ENCODE assay signal across 14 mouse cellular contexts in the genomic region with DNA sequence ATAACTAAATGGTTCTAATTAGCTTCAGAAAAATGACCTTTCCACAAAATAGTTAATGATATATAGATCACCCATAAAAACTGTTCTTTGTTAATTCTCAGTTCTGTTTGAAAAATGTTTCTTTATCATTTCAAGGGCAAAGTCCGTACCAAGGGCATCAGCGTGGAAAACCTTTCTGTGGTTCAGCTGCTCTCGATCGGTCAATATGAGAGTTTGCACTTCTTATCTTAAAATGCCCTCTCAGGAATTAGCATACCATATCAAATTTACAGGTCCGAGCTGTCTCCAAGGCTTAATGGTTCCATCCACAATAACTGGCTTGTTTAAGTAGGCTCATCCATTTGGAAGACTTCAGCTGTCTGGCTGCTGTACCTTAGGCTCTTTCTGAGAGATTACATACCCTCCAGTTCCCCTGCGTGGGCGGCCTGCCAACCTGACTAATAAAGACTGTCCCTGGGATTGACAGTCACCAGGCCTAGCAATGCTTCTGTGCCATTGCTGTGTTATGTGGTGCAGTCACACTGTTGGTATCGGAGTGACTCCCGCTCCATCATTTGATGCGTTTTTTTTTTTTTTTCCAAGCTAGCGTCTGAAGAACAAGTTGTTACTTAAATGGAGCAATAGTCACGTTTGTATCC. TPM values are rescaled to one million over a fixed set of nuclear protein-coding genes. Genes with fewer than 3 reads are reported as not detected.
DNase-seq lines count a peak whose midpoint lies in the region; ATAC-seq and TF ChIP-seq lines count a peak whose summit lies in the region.
"Had no signal": no experiment of that assay in that cellular context is flagged by ENCODE, and none has a peak within 500 bp of the region (broad histone marks: within the 10 kb centered on the region; RNA-seq: fewer than 3 reads in every experiment).

No protein-coding gene starts in this region.

- H3K27me3 ChIP-seq in heart, embryonic 12.5 days (replicated peaks), result no peaks in the 10 kb centered on the region
- no peaks in the 10 kb centered on the region for H3K27me3 ChIP-seq in liver, adult 2 months (ENCODE audit: control insufficient read depth, insufficient read depth, low read length)
- no peaks in the 10 kb centered on the region for H3K27me3 ChIP-seq in liver, embryonic 12.5 days (replicated peaks)
- H3K27me3 ChIP-seq in intestine, embryonic 16.5 days (replicated peaks; ENCODE audit: control insufficient read depth, insufficient read depth, low read length), result no peaks in the 10 kb centered on the region
- H3K27me3 ChIP-seq: lung, embryonic 15.5 days; midbrain, embryonic 12.5 days had no signal

- H3K36me3 ChIP-seq in heart, embryonic 12.5 days, result no peaks in the 10 kb centered on the region
- H3K36me3 ChIP-seq in liver, adult 2 months (ENCODE audit: control insufficient read depth, insufficient read depth, low read length), result no peaks in the 10 kb centered on the region
- H3K36me3 ChIP-seq in liver, embryonic 12.5 days, result no peaks in the 10 kb centered on the region
- no peaks in the 10 kb centered on the region for H3K36me3 ChIP-seq in intestine, embryonic 16.5 days (ENCODE audit: control insufficient read depth, insufficient read depth, low read length)
- H3K36me3 ChIP-seq: lung, embryonic 15.5 days; midbrain, embryonic 12.5 days had no signal

- no peak overlapping the region for H3K9ac ChIP-seq in heart, embryonic 12.5 days
- no peak overlapping the region for H3K9ac ChIP-seq in liver, adult 2 months (ENCODE audit: low read depth, low read length)
- H3K9ac ChIP-seq in liver, embryonic 12.5 days, result no peak overlapping the region
- no peak overlapping the region for H3K9ac ChIP-seq in intestine, embryonic 16.5 days (ENCODE audit: low read depth, low read length)
- H3K9ac ChIP-seq: lung, embryonic 15.5 days; midbrain, embryonic 12.5 days had no signal

- 32% methylated on average over 12 of the region's 12 CpGs for WGBS in heart, embryonic 12.5 days
- WGBS in liver, adult 2 months, result 46% methylated on average over 12 of the region's 12 CpGs
- WGBS in liver, embryonic 12.5 days (ENCODE audit: insufficient replicate concordance), result 69% methylated on average over 12 of the region's 12 CpGs
- WGBS in intestine, embryonic 16.5 days, result 56% methylated on average over 12 of the region's 12 CpGs

- no peak for TF ChIP-seq POLR2A in liver, adult 2 months (IDR thresholded peaks at IDR 0.05; ENCODE audit: extremely low read depth, insufficient read depth, low read length)

- peak overlapping the region; percentile 32; the same call in 1 of the 2 replicates for H3K27ac ChIP-seq in heart, embryonic 12.5 days (ENCODE audit: poor library complexity, severe bottlenecking)
- H3K27ac ChIP-seq in liver, adult 2 months (replicated peaks; ENCODE audit: insufficient read depth, low read depth, low read length), result no peak overlapping the region
- H3K27ac ChIP-seq in liver, embryonic 12.5 days, result no peak overlapping the region
- H3K27ac ChIP-seq in intestine, embryonic 16.5 days (ENCODE audit: low read length), result no peak overlapping the region
- H3K27ac ChIP-seq: lung, embryonic 15.5 days; midbrain, embryonic 12.5 days had no signal

- no peak overlapping the region for H3K4me3 ChIP-seq in heart, embryonic 12.5 days
- H3K4me3 ChIP-seq in liver, adult 2 months (ENCODE audit: insufficient read depth, low read depth, low read length), result no peak overlapping the region
- H3K4me3 ChIP-seq in liver, embryonic 12.5 days, result no peak overlapping the region
- no peak overlapping the region for H3K4me3 ChIP-seq in intestine, embryonic 16.5 days (ENCODE audit: low read length)
- H3K4me3 ChIP-seq: lung, embryonic 15.5 days; midbrain, embryonic 12.5 days had no signal

- H3K79me2 ChIP-seq in liver, adult 2 months (ENCODE audit: control insufficient read depth, insufficient read depth, low read length), result no peaks in the 10 kb centered on the region

- no peak overlapping the region for H3K4me2 ChIP-seq in heart, embryonic 12.5 days
- H3K4me2 ChIP-seq in liver, embryonic 12.5 days, result no peak overlapping the region
- no peak overlapping the region for H3K4me2 ChIP-seq in intestine, embryonic 16.5 days (ENCODE audit: low read depth, low read length)
- H3K4me2 ChIP-seq: lung, embryonic 15.5 days; midbrain, embryonic 12.5 days had no signal

- ATAC-seq in heart, embryonic 12.5 days (ENCODE audit: insufficient number of reproducible peaks, low FRiP score), result peak; percentile 69; the same call in 1 of the 2 replicates
- ATAC-seq in liver, embryonic 12.5 days, result no peak
- peak; percentile 82 for ATAC-seq in intestine, embryonic 16.5 days

- no peaks in the 10 kb centered on the region for H3K9me3 ChIP-seq in heart, embryonic 12.5 days (replicated peaks)
- no peaks in the 10 kb centered on the region for H3K9me3 ChIP-seq in liver, embryonic 12.5 days (replicated peaks)
- no peaks in the 10 kb centered on the region for H3K9me3 ChIP-seq in intestine, embryonic 16.5 days (ENCODE audit: control insufficient read depth, low read length)
- H3K9me3 ChIP-seq: lung, embryonic 15.5 days; midbrain, embryonic 12.5 days had no signal

- no peak for TF ChIP-seq CTCF in liver, adult 2 months (IDR thresholded peaks at IDR 0.05; ENCODE audit: low read depth, low read length)

- peaks cover 9% of the 10 kb centered on the region; the same call in 1 of the 2 replicates for H3K4me1 ChIP-seq in heart, embryonic 12.5 days (replicated peaks)
- H3K4me1 ChIP-seq in liver, adult 2 months (ENCODE audit: control insufficient read depth, insufficient read depth, low read length), result peaks cover 3% of the 10 kb centered on the region
- H3K4me1 ChIP-seq in liver, embryonic 12.5 days, result no peaks in the 10 kb centered on the region
- peaks cover 4% of the 10 kb centered on the region; the same call in 1 of the 2 replicates for H3K4me1 ChIP-seq in intestine, embryonic 16.5 days (ENCODE audit: control insufficient read depth, insufficient read depth, low read length)
- H3K4me1 ChIP-seq: lung, embryonic 15.5 days; midbrain, embryonic 12.5 days had no signal

- no peak for DNase-seq in heart, adult 8-10 months (ENCODE audit: low spot score)
- peak; percentile 65 for DNase-seq in liver, adult 2 months (ENCODE audit: extremely low read depth, low read depth, low spot score)
- peak; percentile 42 for DNase-seq in adrenal gland, adult 8-10 months
- DNase-seq in thymus, postnatal 0 days (ENCODE audit: low spot score), result no peak
- no peak for DNase-seq in spleen, postnatal 10 days (ENCODE audit: low spot score in 2 of 2)
- DNase-seq: cerebellum, adult 11 months; right cerebral cortex, postnatal 25 days had no signal

RNA-seq across cellular contexts. Expression of gene Plk2, which starts 17.8 kb away (rescaled TPM):
- polyA plus RNA-seq in heart, embryonic 12.5 days (2016; fragmentation: Nextera tagmentation; extraction: Ambion mirVana), result 168 and 171 TPM in 2 replicates
- total RNA-seq in heart, adult 8-10 months (2022), result 10 to 100 TPM; 19.7 to 26.0 (median 23.0) TPM
- 10.1 and 18.3 TPM in 2 replicates for total RNA-seq in liver, adult 2 months (2014; rRNA removed)
- polyA plus RNA-seq in liver, adult 2 months (2012; rRNA removed), result 3.3 TPM in 2 replicates
- polyA plus RNA-seq in liver, embryonic 12.5 days (2016; fragmentation: Nextera tagmentation; extraction: Ambion mirVana), result 12.7 and 15.7 TPM in 2 replicates
- total RNA-seq in adrenal gland, adult 8-10 months (2022), result 10 to 100 TPM; 14.9 to 52.2 (median 24.9) TPM
- polyA plus RNA-seq in intestine, embryonic 16.5 days (2015; fragmentation: Nextera tagmentation; extraction: Ambion mirVana), result 56.6 and 61.9 TPM in 2 replicates
- polyA plus RNA-seq in thymus, postnatal 0 days (2015; fragmentation: Nextera tagmentation; extraction: Ambion mirVana), result 7.3 and 8.4 TPM in 2 replicates

RNA-seq across cellular contexts. Expression of gene Gapt, which starts 55.7 kb away (rescaled TPM):
- polyA plus RNA-seq in heart, embryonic 12.5 days (2016; fragmentation: Nextera tagmentation; extraction: Ambion mirVana), result 0.15 TPM in 1 of 2 replicates, not detected in the other
- under 1 TPM; 0.16 to 0.19 (median 0.17) TPM for total RNA-seq in heart, adult 8-10 months (2022)
- total RNA-seq in liver, adult 2 months (2014; rRNA removed), result not detected in 2 replicates
- polyA plus RNA-seq in liver, adult 2 months (2012; rRNA removed), result 0.04 and 0.11 TPM in 2 replicates
- polyA plus RNA-seq in liver, embryonic 12.5 days (2016; fragmentation: Nextera tagmentation; extraction: Ambion mirVana), result 1.1 and 2.0 TPM in 2 replicates
- total RNA-seq in adrenal gland, adult 8-10 months (2022), result under 1 TPM; 0.32 to 0.62 (median 0.35) TPM
- polyA plus RNA-seq in intestine, embryonic 16.5 days (2015; fragmentation: Nextera tagmentation; extraction: Ambion mirVana), result 0.39 and 0.40 TPM in 2 replicates
- polyA plus RNA-seq in thymus, postnatal 0 days (2015; fragmentation: Nextera tagmentation; extraction: Ambion mirVana), result 0.27 and 0.28 TPM in 2 replicates
- total RNA-seq: layer of hippocampus, postnatal 14 days had no signal
- polyA plus RNA-seq: limb, embryonic 11.5 days had no signal

Comparison
In these comparisons a context has a peak if more than half of its experiments do, and no peak if none do; other contexts are left out.
1. DNase-seq: peak in liver, adult 2 months (single experiment) and adrenal gland, adult 8-10 months (single experiment); none in heart, adult 8-10 months (single experiment), thymus, postnatal 0 days (single experiment) and spleen, postnatal 10 days (0 of 2).